Mouse (Mus musculus) lung, adult 2 months (tissue): ENCODE data around the gene Prph.
A peak's percentile ranks its signal among the peaks of the same experiment; 100 is the strongest.

Experiments used
- CTCF ChIP-seq: fragments of 200-500 bp; IDR thresholded peaks from 2 replicates; pipeline ENCODE4 v1.5.1; 2011; ENCODE audit warnings: mild to moderate bottlenecking, low read length, control low read depth; ENCODE audit not compliant: insufficient read depth
- POLR2A ChIP-seq: fragments of 200-500 bp; IDR thresholded peaks from 2 replicates; pipeline ENCODE4 v1.6.1; 2011; ENCODE audit warnings: low read depth, mild to moderate bottlenecking, control low read depth, low read length, borderline replicate concordance; ENCODE audit errors: extremely low read depth

- TF ChIP-seq CTCF (peak; percentile 60), POLR2A (no peak)
These were observed 30.2 kb upstream of the Prph start for GRCm38 (mm10) chr15:99024668-99025314.
